Mouse (Mus musculus) MEL (cell line): ENCODE results near the gene Trp73.

Experiments
- CTCF ChIP-seq, 3 experiments: IDR thresholded peaks in 2 of 3; conservative IDR thresholded peaks in 1 of 3; 2 replicates each; pipeline ENCODE4 v1.5.1; 2011 to 2012; ENCODE audit warnings: low read length in 3 of 3, low read depth in 2 of 3, mild to moderate bottlenecking in 2 of 3, improper control_type of control experiment in 1 of 3, inconsistent platforms in 1 of 3, mixed read lengths in 1 of 3, moderate library complexity in 1 of 3; ENCODE audit not compliant: control insufficient read depth in 1 of 3, insufficient read depth in 1 of 3, poor library complexity in 1 of 3, severe bottlenecking in 1 of 3
- ELF1 ChIP-seq: IDR thresholded peaks from 2 replicates; pipeline ENCODE4 v1.6.1; 2014; ENCODE audit warnings: low read depth, mild to moderate bottlenecking, inconsistent platforms, low read length, improper control_type of control experiment, moderate library complexity
- GATA1 ChIP-seq: IDR thresholded peaks from 2 replicates; pipeline ENCODE4 v1.6.1; 2011; ENCODE audit warnings: low read depth, low read length, improper control_type of control experiment
- MAFK ChIP-seq: IDR thresholded peaks from 2 replicates; pipeline ENCODE4 v1.6.1; 2011; ENCODE audit warnings: low read depth, mild to moderate bottlenecking, low read length, improper control_type of control experiment, borderline replicate concordance
- MYB ChIP-seq: IDR thresholded peaks from 2 replicates; pipeline ENCODE4 v1.6.1; 2011; ENCODE audit warnings: mild to moderate bottlenecking, low read depth, low read length, improper control_type of control experiment
- POLR2A ChIP-seq, 2 experiments: IDR thresholded peaks; 2 replicates each; pipeline ENCODE4 v1.6.1; 2011 to 2012; ENCODE audit warnings: low read length in 2 of 2, mild to moderate bottlenecking in 2 of 2, control low read depth in 1 of 2, improper control_type of control experiment in 1 of 2, low read depth in 1 of 2, moderate library complexity in 1 of 2; ENCODE audit not compliant: control insufficient read depth in 1 of 2, insufficient read depth in 1 of 2, poor library complexity in 1 of 2
- POLR2AphosphoS2 ChIP-seq: IDR thresholded peaks from 2 replicates; pipeline ENCODE4 v1.6.1; 2011; ENCODE audit warnings: low read length, improper control_type of control experiment
- POLR2AphosphoS5 ChIP-seq: IDR thresholded peaks from 2 replicates; pipeline ENCODE4 v1.6.1; 2012; ENCODE audit warnings: low read depth, borderline replicate concordance, mild to moderate bottlenecking, inconsistent platforms, low read length, moderate library complexity, mixed read lengths
- RAD21 ChIP-seq: IDR thresholded peaks from 2 replicates; pipeline ENCODE4 v1.6.1; 2011; ENCODE audit warnings: mild to moderate bottlenecking, low read depth, low read length, improper control_type of control experiment
- TCF12 ChIP-seq: IDR thresholded peaks from 2 replicates; pipeline ENCODE4 v1.6.1; 2014; ENCODE audit warnings: low read depth, mild to moderate bottlenecking, inconsistent platforms, low read length, improper control_type of control experiment, moderate library complexity

GRCm38 (mm10) chr4:154022844-154023243, 117.2 kb downstream of the Trp73 start:
- TF ChIP-seq ELF1 (no peak), CTCF (IDR thresholded peaks at IDR 0.05 in 2 of 3, conservative IDR thresholded peaks at IDR 0.05 in 1 of 3; ENCODE audit: control insufficient read depth in 1 of 3, insufficient read depth in 1 of 3, low read depth in 2 of 3, low read length in 3 of 3, poor library complexity in 1 of 3, severe bottlenecking in 1 of 3) (no peak), MYB (no peak), POLR2AphosphoS5 (no peak), TCF12 (no peak), RAD21 (no peak), POLR2AphosphoS2 (no peak), POLR2A (IDR thresholded peaks at IDR 0.05; ENCODE audit: control insufficient read depth in 1 of 2, insufficient read depth in 1 of 2, low read depth in 1 of 2, low read length in 2 of 2, poor library complexity in 1 of 2) (no peak), MAFK (no peak), GATA1 (no peak)
